Mouse (Mus musculus): Measurements from ENCODE around the gene Pced1a. TPM values are rescaled to one million over a fixed set of nuclear protein-coding genes. Genes with fewer than 3 reads are reported as not detected.
"Not testable (repeated sequence)": the region's sequence is repeated elsewhere in the genome, so short reads cannot be mapped to it uniquely, and the experiment has no call there.

Pced1a gene
- total RNA-seq, 2 experiments from 2014 or later, result 4.7 to 5.5 TPM

GRCm38 (mm10) chr2:130397186-130397985 is 27.1 kb downstream of the Pced1a start, which contains the start of gene Cpxm1:
Gene Cpxm1, minus strand, starts transcription at chr2:130397574.
- intact Hi-C loops (cut with DNase I), result no loop called here
- peak; percentile 36 to 53 for DNase-seq

GRCm38 (mm10) chr2:130395696-130396095 is 28.8 kb downstream of the Pced1a start:
- DNase-seq, result no peak
- intact Hi-C loops (cut with DNase I), result no loop called here

GRCm38 (mm10) chr2:130392836-130393235 is 31.7 kb downstream of the Pced1a start:
- intact Hi-C loops (cut with DNase I), result no loop called here
- DNase-seq, result no peak

GRCm38 (mm10) chr2:130390993-130391625 is 33.4 kb downstream of the Pced1a start:
- no peak for DNase-seq
- intact Hi-C loops (cut with DNase I), result no loop called here

- intact Hi-C loops (cut with DNase I), result no loop called here
These were observed 35.7 kb downstream of the Pced1a start for GRCm38 (mm10) chr2:130388796-130389195.

GRCm38 (mm10) chr2:130386212-130386611 is 38.3 kb downstream of the Pced1a start:
- DNase-seq, result no peak
- intact Hi-C loops (cut with DNase I), result no loop called here

More at GRCm38 (mm10) chr2:130388796-130389195, 35.7 kb downstream of the Pced1a start:
- DNase-seq, result no peak

GRCm38 (mm10) chr2:130383895-130384294 is 40.6 kb downstream of the Pced1a start:
- DNase-seq, result no peak
- intact Hi-C loops (cut with DNase I), result no loop called here

GRCm38 (mm10) chr2:130383205-130383604 is 41.3 kb downstream of the Pced1a start:
- DNase-seq, result no peak
- intact Hi-C loops (cut with DNase I), result no loop called here

GRCm38 (mm10) chr2:130374951-130375350 is 49.5 kb downstream of the Pced1a start:
- intact Hi-C loops (cut with DNase I), result no loop called here
- no peak for DNase-seq

GRCm38 (mm10) chr2:130373026-130373425 is 51.5 kb downstream of the Pced1a start:
- intact Hi-C loops (cut with DNase I); DNase-seq: not testable (repeated sequence)

- intact Hi-C loops (cut with DNase I), result no loop called here
- no peak for DNase-seq
These were observed 57.1 kb downstream of the Pced1a start for GRCm38 (mm10) chr2:130367386-130367785.

Other genes with a start within 250 kb of the Pced1a start
- gene Snrpb, start 245.3 kb downstream of the Pced1a start, total RNA-seq (2021), result 100 to 1,000 TPM; 141 to 159 TPM
- gene Tmc2, start 229.5 kb downstream of the Pced1a start, total RNA-seq (2021), result not detected
- gene Nop56, start 150.3 kb downstream of the Pced1a start, total RNA-seq (2021), result 10 to 100 TPM; 35.0 to 36.9 TPM
- 100 to 1,000 TPM; 678 to 685 TPM for gene Idh3b, start 140.2 kb downstream of the Pced1a start, total RNA-seq (2021)
- gene Ebf4, start 129.5 kb downstream of the Pced1a start, total RNA-seq (2021), result 1 to 10 TPM in 1 of 2 experiments, under 1 TPM in 1; 0.68 to 1.1 TPM
- gene Cpxm1, start 27.1 kb downstream of the Pced1a start, total RNA-seq (2021), result 10 to 100 TPM in 1 of 2 experiments, 1 to 10 TPM in 1; 9.5 to 10.4 TPM
- not detected for gene Gm28372, start 19.5 kb downstream of the Pced1a start, total RNA-seq (2021)
- gene 1700020A23Rik, start 19.4 kb downstream of the Pced1a start, total RNA-seq (2021), result not detected
- not detected for gene Tmem239, start 18.2 kb downstream of the Pced1a start, total RNA-seq (2021)
- 10 to 100 TPM; 25.1 to 29.4 TPM for gene Vps16, start 362 bp downstream of the Pced1a start, total RNA-seq (2021)
- gene Ptpra, start 25.6 kb upstream of the Pced1a start, total RNA-seq (2021), result 10 to 100 TPM; 61.8 to 63.8 TPM
- gene Mrps26, start 139.0 kb upstream of the Pced1a start, total RNA-seq (2021), result 10 to 100 TPM; 64.9 to 76.1 TPM
- gene Oxt, start 151.5 kb upstream of the Pced1a start, total RNA-seq (2021), result not detected
- gene Avp, start 157.9 kb upstream of the Pced1a start, total RNA-seq (2021), result 1 to 10 TPM in 1 of 2 experiments, under 1 TPM in 1; 0.88 to 1.2 TPM
- 1 to 10 TPM; 7.3 to 9.3 TPM for gene Fastkd5, start 205.3 kb upstream of the Pced1a start, total RNA-seq (2021)
- gene Ubox5, start 205.3 kb upstream of the Pced1a start, total RNA-seq (2021), result 1 to 10 TPM; 4.2 to 4.5 TPM
- gene Lzts3, start 218.1 kb upstream of the Pced1a start, total RNA-seq (2021), result 1 to 10 TPM; 3.3 to 4.6 TPM
- gene Ddrgk1, start 240.0 kb upstream of the Pced1a start, total RNA-seq (2021), result 10 to 100 TPM; 53.3 to 62.4 TPM
- 10 to 100 TPM; 19.8 to 20.2 TPM for gene Itpa, start 242.9 kb upstream of the Pced1a start, total RNA-seq (2021)